Mouse (Mus musculus) liver, adult 2 months (tissue): Measurements from ENCODE around the gene Pabpc4.

Experiments used
- CTCF ChIP-seq: fragments of 200-500 bp; IDR thresholded peaks from 2 replicates; pipeline ENCODE4 v1.5.1; 2011; ENCODE audit warnings: low read depth, low read length, control low read depth
- POLR2A ChIP-seq: fragments of 200-500 bp; IDR thresholded peaks from 2 replicates; pipeline ENCODE4 v1.6.1; 2011; ENCODE audit warnings: low read length, control low read depth; ENCODE audit not compliant: insufficient read depth; ENCODE audit errors: extremely low read depth

GRCm38 (mm10) chr4:123314497-123314896 is 52.3 kb downstream of the Pabpc4 start:
- TF ChIP-seq CTCF (no peak), POLR2A (no peak)
